Mouse (Mus musculus): Measurements from ENCODE around the gene Usp49. TPM values are rescaled to one million over a fixed set of nuclear protein-coding genes. Genes with fewer than 3 reads are reported as not detected.
"Not testable (repeated sequence)": the region's sequence is repeated elsewhere in the genome, so short reads cannot be mapped to it uniquely, and the experiment has no call there.

Usp49 gene
- polyA plus RNA-seq, 1 experiment = 2.5 TPM

DNA sequence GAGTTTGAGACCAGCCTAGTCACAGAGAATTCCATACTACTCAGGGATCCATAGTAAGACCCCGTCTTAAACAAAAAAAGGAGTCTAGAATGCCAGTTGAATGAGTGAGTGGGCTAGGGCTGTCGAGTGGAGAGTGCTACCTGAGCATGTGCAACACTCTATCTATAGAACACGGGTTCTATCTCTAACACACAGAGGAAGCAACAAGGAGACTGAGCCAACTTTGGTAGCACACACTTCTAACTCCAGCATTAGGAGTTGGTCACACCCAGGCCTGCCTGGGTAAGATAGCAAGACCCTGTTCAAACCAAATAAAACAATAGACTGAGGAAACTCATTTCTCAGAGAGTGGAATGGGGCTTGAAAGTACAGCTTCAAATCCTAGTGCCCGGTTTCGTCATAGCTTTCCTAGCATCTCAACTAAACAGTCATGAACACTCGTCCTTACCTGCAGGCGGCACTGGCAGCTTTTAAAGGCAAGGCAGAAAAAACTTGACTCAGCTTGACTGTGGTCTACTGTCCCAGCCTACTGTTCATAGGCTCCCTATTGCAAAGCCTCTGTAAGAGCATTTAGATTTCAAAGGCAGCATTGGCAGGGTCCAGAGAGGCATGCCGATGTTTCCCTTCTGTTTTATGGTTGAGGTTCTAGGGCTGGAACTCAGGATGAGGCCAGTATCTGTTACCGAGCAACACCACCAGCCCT is 12.7 kb upstream of the Usp49 start:
- TF ChIP-seq TCF3 (IDR thresholded peaks at IDR 0.05; ENCODE audit: insufficient read length, low read depth) = no peak

DNA sequence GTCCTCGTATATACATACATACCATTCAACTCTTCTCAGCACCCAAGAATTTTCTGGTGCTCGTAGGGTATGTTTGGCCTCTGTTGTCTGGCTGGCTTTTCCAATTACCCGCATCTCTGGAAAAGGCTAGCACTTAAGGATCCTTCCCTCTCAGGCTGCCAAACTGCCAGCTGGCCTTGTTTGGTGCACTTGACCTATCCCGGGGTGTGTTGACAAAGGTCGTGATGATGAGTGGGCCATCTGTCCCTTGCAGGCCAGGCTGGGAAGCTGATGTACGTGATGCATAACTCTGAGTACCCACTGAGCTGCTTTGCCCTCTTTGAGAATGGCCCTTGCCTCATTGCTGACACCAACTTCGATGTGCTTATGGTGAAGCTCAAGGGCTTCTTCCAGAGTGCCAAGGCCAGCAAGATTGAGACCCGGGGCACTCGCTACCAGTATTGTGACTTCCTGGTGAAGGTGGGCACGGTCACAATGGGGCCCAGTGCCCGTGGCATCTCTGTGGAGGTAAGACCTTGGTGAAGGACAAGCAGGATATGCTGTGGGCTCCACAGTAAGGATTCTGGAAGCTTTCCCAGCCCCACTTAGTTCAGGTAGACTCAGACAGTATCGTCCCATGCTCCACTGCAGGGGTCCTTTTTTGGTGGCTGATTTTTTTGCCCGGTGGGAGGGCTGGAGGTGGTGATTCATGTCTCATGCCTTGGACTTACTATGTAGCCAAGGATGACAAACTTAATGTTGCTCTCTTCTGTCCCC is 11.8 kb upstream of the Usp49 start:
- no peak overlapping the region for H3ac ChIP-seq (ENCODE audit: control insufficient read depth, insufficient read length)
- peaks cover 26% of the 10 kb centered on the region for H3K36me3 ChIP-seq (ENCODE audit: control insufficient read depth, insufficient read depth)
- no peaks in the 10 kb centered on the region for H3K27me3 ChIP-seq (ENCODE audit: control insufficient read depth, insufficient read depth, insufficient read length)
- peaks cover 50% of the 10 kb centered on the region for H3K79me2 ChIP-seq (ENCODE audit: control insufficient read depth, insufficient read depth)
- H3K4me2 ChIP-seq (ENCODE audit: low read depth) = no peak overlapping the region
- TF ChIP-seq CEBPB (IDR thresholded peaks at IDR 0.05; ENCODE audit: insufficient read depth, poor library complexity, severe bottlenecking) (no peak), POLR2AphosphoS2 (IDR thresholded peaks at IDR 0.05; ENCODE audit: insufficient read length, low read depth) (no peak), SRF (IDR thresholded peaks at IDR 0.05; ENCODE audit: control insufficient read depth, insufficient read length, low read depth) (no peak), E2F4 (IDR thresholded peaks at IDR 0.05; ENCODE audit: insufficient read depth) (no peak), MAX (IDR thresholded peaks at IDR 0.05; ENCODE audit: low read depth) (no peak), POLR2A (IDR thresholded peaks at IDR 0.05; ENCODE audit: insufficient read length, low read depth) (no peak), USF1 (IDR thresholded peaks at IDR 0.05; ENCODE audit: low read depth) (no peak), REST (IDR thresholded peaks at IDR 0.05; ENCODE audit: insufficient read depth, insufficient read length) (no peak), MYOG (IDR thresholded peaks at IDR 0.05; ENCODE audit: control insufficient read depth in 1 of 3, insufficient read depth in 1 of 3, insufficient read length in 2 of 3, low read depth in 2 of 3) (no peak), TCF3 (IDR thresholded peaks at IDR 0.05; ENCODE audit: insufficient read length, low read depth) (no peak), TCF12 (IDR thresholded peaks at IDR 0.05; ENCODE audit: insufficient read depth, poor library complexity, severe bottlenecking) (no peak), MYOD1 (IDR thresholded peaks at IDR 0.05; ENCODE audit: control insufficient read depth in 1 of 3, insufficient read length in 2 of 3, low read depth in 2 of 3) (no peak)
- H3K4me3 ChIP-seq = no peak overlapping the region

More for the DNA sequence above, 12.7 kb upstream of the Usp49 start:
- Histone ChIP-seq H3K36me3 (ENCODE audit: control insufficient read depth, insufficient read depth) (peaks cover 23% of the 10 kb centered on the region), H3K4me2 (ENCODE audit: low read depth) (no peak overlapping the region), H3K27me3 (ENCODE audit: control insufficient read depth, insufficient read depth, insufficient read length) (no peaks in the 10 kb centered on the region), H3K4me3 (no peak overlapping the region), H3K79me2 (ENCODE audit: control insufficient read depth, insufficient read depth) (peaks cover 60% of the 10 kb centered on the region), H3ac (ENCODE audit: control insufficient read depth, insufficient read length) (no peak overlapping the region)

DNA sequence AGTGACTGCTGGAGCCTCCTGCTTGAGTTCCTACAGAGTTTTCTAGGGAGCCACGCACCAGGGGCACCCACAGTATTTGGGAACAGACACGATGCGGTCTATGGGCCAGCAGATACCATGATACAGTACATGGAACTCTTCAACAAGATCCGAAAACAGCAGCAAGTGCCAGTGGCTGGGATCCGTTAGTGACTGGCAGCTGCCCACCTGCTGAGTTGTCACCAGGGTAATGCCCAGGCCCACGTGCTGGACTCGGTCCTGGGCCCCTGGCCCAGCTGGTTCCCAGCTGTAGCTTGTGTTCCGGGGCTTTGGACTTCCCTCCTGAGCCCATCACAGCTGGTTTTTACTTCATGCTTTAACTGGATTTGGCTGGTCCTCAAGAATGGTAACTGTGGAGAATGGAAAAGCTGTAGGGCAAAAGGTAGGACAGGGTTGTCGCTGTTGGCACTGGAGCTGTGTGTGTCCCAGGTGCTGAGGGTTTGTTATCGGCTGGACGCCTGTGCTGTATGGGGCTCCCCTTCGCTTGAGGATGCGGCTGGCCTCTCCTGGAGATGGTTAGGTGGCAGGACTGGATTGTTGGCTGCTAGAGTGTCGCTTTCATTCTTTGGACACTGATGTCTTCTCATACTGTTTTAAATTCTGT is 7.5 kb upstream of the Usp49 start:
- no peaks in the 10 kb centered on the region for H3K27me3 ChIP-seq (ENCODE audit: control insufficient read depth, insufficient read depth, insufficient read length)
- no peak overlapping the region for H3K4me2 ChIP-seq (ENCODE audit: low read depth)
- H3K36me3 ChIP-seq (ENCODE audit: control insufficient read depth, insufficient read depth) = peaks cover 28% of the 10 kb centered on the region
- H3K4me3 ChIP-seq = no peak overlapping the region
- TF ChIP-seq REST (IDR thresholded peaks at IDR 0.05; ENCODE audit: insufficient read depth, insufficient read length) (no peak), SRF (IDR thresholded peaks at IDR 0.05; ENCODE audit: control insufficient read depth, insufficient read length, low read depth) (no peak), USF1 (IDR thresholded peaks at IDR 0.05; ENCODE audit: low read depth) (no peak), POLR2AphosphoS2 (IDR thresholded peaks at IDR 0.05; ENCODE audit: insufficient read length, low read depth) (no peak), MYOD1 (IDR thresholded peaks at IDR 0.05; ENCODE audit: control insufficient read depth in 1 of 3, insufficient read length in 2 of 3, low read depth in 2 of 3) (no peak)
- no peak overlapping the region for H3ac ChIP-seq (ENCODE audit: control insufficient read depth, insufficient read length)
- peaks cover 8% of the 10 kb centered on the region for H3K79me2 ChIP-seq (ENCODE audit: control insufficient read depth, insufficient read depth)

DNA sequence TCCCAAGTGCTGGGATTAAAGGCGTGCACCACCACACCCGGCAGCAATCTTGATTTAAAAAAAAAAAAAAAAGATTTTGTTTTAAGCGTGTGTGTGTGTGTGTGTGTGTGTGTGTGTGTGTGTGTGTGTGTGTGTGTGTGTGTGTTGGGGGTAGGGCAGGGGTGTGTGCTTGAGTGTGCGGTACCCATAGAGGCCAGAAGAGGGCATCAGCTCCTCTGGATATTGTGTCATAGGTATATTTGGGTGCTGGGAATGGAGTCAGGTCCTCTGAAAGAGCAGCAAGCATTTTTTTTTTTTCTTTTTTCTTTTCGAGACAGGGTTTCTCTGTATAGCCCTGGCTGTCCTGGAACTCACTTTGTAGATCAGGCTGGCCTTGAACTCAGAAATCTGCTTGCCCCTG is 5.9 kb upstream of the Usp49 start:
- H3K79me2 ChIP-seq (ENCODE audit: control insufficient read depth, insufficient read depth); H3K27me3 ChIP-seq (ENCODE audit: control insufficient read depth, insufficient read depth, insufficient read length); H3K4me3 ChIP-seq; H3K4me2 ChIP-seq (ENCODE audit: low read depth); H3ac ChIP-seq (ENCODE audit: control insufficient read depth, insufficient read length): not testable (repeated sequence)
- peaks cover 20% of the 10 kb centered on the region for H3K36me3 ChIP-seq (ENCODE audit: control insufficient read depth, insufficient read depth)

DNA sequence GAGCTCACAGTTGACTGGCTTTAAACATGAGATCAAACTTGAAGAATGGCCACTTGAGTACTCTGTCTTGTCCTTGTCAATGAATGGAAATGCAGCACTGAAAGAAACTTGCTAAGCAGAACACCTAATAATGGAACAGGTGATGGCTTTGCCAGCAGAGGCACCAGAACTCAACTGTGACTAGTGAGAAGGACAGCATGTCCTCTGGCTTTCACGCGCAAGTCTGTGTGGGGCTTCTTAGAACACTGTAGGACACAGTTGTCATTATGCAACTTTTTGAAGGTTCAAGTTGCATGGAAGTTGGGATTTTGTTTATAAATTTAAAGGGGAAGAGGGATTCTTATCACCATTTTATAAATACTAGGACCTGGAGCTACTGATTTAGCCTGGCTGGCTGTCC is 5.4 kb upstream of the Usp49 start:
- no peak for TF ChIP-seq MYOD1 (IDR thresholded peaks at IDR 0.05; ENCODE audit: control insufficient read depth in 1 of 3, insufficient read length in 2 of 3, low read depth in 2 of 3)
- no peak for TF ChIP-seq MYOG (IDR thresholded peaks at IDR 0.05; ENCODE audit: control insufficient read depth in 1 of 3, insufficient read depth in 1 of 3, insufficient read length in 2 of 3, low read depth in 2 of 3)
- TF ChIP-seq TCF3 (IDR thresholded peaks at IDR 0.05; ENCODE audit: insufficient read length, low read depth) = no peak
- no peak for TF ChIP-seq SRF (IDR thresholded peaks at IDR 0.05; ENCODE audit: control insufficient read depth, insufficient read length, low read depth)
- no peak for TF ChIP-seq E2F4 (IDR thresholded peaks at IDR 0.05; ENCODE audit: insufficient read depth)
- Histone ChIP-seq H3K79me2 (ENCODE audit: control insufficient read depth, insufficient read depth) (no peaks in the 10 kb centered on the region), H3K4me3 (no peak overlapping the region), H3K27me3 (ENCODE audit: control insufficient read depth, insufficient read depth, insufficient read length) (no peaks in the 10 kb centered on the region), H3K36me3 (ENCODE audit: control insufficient read depth, insufficient read depth) (peaks cover 20% of the 10 kb centered on the region), H3ac (ENCODE audit: control insufficient read depth, insufficient read length) (no peak overlapping the region), H3K4me2 (ENCODE audit: low read depth) (no peak overlapping the region)

Measured in myocyte (in vitro differentiated cells).